Mouse (Mus musculus) kidney, embryonic 15.5 days (tissue): Measurements from ENCODE around the gene Trp53rkb. TPM values are rescaled to one million over a fixed set of nuclear protein-coding genes. Genes with fewer than 3 reads are reported as not detected.

Experiments
- ATAC-seq: fragments of 200-750 bp; cut with Nextera tagmentation; replicated peaks from 2 replicates; pipeline ENCODE4 v1.8.0; 2017; ENCODE audit warnings: moderate TSS enrichment; ENCODE audit not compliant: low FRiP score
- H3K27ac ChIP-seq: fragments of 300-500 bp; sonication (generic); 2 replicates; pipeline ENCODE4 v1.5.1; 2015; ENCODE audit warnings: mild to moderate bottlenecking, inconsistent platforms
- H3K27me3 ChIP-seq: fragments of 300-500 bp; sonication (generic); 2 replicates; pipeline ENCODE4 v1.6.1; 2015; ENCODE audit warnings: inconsistent platforms
- H3K36me3 ChIP-seq: fragments of 300-500 bp; sonication (generic); 2 replicates; pipeline ENCODE4 v1.6.1; 2015; ENCODE audit warnings: inconsistent platforms
- H3K4me1 ChIP-seq: fragments of 300-500 bp; sonication (generic); 2 replicates; pipeline ENCODE4 v1.6.1; 2015; ENCODE audit warnings: inconsistent platforms
- H3K4me2 ChIP-seq: fragments of 300-500 bp; sonication (generic); 2 replicates; pipeline ENCODE4 v1.6.1; 2015; ENCODE audit warnings: moderate library complexity, mild to moderate bottlenecking, inconsistent platforms
- H3K4me3 ChIP-seq: fragments of 300-500 bp; sonication (generic); replicated peaks from 2 replicates; pipeline ENCODE4 v1.5.1; 2015; ENCODE audit warnings: mild to moderate bottlenecking, inconsistent platforms
- H3K9ac ChIP-seq: fragments of 300-500 bp; sonication (generic); 2 replicates; pipeline ENCODE4 v1.6.1; 2015; ENCODE audit warnings: mild to moderate bottlenecking, inconsistent platforms
- H3K9me3 ChIP-seq: fragments of 300-500 bp; sonication (generic); replicated peaks from 2 replicates; pipeline ENCODE4 v1.6.1; 2016; ENCODE audit warnings: inconsistent platforms
- WGBS: fragments of 180-500 bp; shearing (Covaris S2); methylation state at CpG from one replicate; pipeline ENCODE4 v1.1.7; 2015; ENCODE audit warnings: mixed read lengths; 5-methylcytosine and 5-hydroxymethylcytosine counted together
- polyA plus RNA-seq: library from polyadenylated mRNA; unstranded; fragments of >200 nt; fragmentation: Nextera tagmentation; extraction: Ambion mirVana; gene quantifications from 2 replicates; pipeline ENCODE4 v1.2.1, GENCODE M21; 2015

The Trp53rkb gene
- polyA plus RNA-seq, 1 experiment from 2014 or later = 8.5 TPM

DNA sequence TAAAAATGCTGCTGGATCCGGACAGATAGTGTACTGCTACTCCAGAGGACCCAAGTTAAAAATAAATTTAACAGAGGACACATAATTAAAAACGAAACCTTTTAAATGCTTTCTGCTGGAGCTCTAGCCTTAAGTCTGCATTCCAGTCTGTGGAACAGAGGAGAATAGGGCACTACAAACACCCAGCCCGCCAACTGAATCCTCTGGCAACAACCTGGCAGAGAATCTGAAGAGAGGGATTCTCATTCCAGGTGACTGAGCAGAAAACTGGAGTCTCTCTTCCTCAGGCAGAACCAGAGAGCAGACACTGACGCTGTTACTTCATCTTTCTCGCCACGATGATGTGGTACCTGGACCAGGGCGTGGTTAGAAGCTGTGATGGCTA lies 8.1 kb downstream of the Trp53rkb start:
- H3K27ac ChIP-seq = no peak overlapping the region
- 0 out of 2 replicates have a peak, but pooled peaks cover 3% of the 10 kb centered on the region for H3K4me1 ChIP-seq
- H3K4me2 ChIP-seq = no peak overlapping the region
- peaks cover 32% of the 10 kb centered on the region for H3K36me3 ChIP-seq
- WGBS = 89% methylated on average over 7 of the region's 7 CpGs
- no peak overlapping the region for H3K4me3 ChIP-seq
- ATAC-seq = no peak
- H3K9me3 ChIP-seq = no peaks in the 10 kb centered on the region
- no peak overlapping the region for H3K9ac ChIP-seq
- no peaks in the 10 kb centered on the region for H3K27me3 ChIP-seq

DNA sequence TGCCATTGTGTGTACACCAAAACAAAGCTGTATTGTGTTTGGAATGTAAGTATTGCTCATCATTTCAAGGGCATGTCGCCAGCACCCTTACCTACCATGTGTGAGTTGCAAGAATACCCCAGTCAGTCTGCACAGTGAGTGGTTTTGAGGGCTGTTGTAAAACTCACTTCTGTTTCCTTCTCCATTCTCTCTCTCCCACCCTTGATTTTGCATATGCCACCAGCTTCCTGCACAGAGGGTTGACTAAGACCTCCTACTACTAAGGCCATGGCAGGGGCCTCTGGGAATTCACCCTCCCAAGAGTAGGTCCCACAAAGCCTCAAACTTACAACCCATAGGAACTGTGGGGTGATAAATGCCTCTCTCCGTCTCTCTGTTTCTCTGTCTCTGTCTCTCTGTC lies 9.1 kb downstream of the Trp53rkb start:
- ATAC-seq = no peak
- Histone ChIP-seq H3K9me3 (no peaks in the 10 kb centered on the region), H3K27me3 (no peaks in the 10 kb centered on the region), H3K4me3 (no peak overlapping the region), H3K27ac (no peak overlapping the region), H3K4me2 (no peak overlapping the region), H3K4me1 (peaks cover 8% of the 10 kb centered on the region), H3K36me3 (peaks cover 24% of the 10 kb centered on the region), H3K9ac (no peak overlapping the region)
- 64% methylated on average over 2 of the region's 2 CpGs for WGBS

DNA sequence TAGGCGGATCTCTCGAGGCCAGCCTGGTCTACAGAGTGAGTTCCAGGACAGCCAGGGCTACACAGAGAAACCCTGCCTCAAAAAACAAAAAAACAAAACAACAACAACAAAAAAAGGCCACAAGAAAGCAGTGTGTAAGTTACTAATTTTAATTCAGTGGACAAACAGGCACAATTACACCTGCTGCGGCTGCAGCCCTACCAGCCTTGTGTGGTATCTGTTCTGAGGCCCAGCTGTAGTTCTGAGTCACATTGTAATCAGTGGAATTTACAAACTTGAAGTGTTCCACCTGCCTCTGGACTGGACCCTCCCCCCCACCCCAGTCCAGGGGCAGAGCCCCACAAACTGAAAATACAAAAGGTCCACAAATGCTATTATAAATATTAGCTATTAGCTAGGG lies 11.0 kb downstream of the Trp53rkb start:
- Histone ChIP-seq H3K4me1 (peaks cover 14% of the 10 kb centered on the region), H3K36me3 (peaks cover 6% of the 10 kb centered on the region; the same call in 1 of the 2 replicates), H3K4me3 (no peak overlapping the region), H3K27me3 (no peaks in the 10 kb centered on the region), H3K9ac (no peak overlapping the region), H3K27ac (no peak overlapping the region), H3K9me3 (no peaks in the 10 kb centered on the region), H3K4me2 (no peak overlapping the region)
- no peak for ATAC-seq
- WGBS = 91% methylated on average over 3 of the region's 3 CpGs

DNA sequence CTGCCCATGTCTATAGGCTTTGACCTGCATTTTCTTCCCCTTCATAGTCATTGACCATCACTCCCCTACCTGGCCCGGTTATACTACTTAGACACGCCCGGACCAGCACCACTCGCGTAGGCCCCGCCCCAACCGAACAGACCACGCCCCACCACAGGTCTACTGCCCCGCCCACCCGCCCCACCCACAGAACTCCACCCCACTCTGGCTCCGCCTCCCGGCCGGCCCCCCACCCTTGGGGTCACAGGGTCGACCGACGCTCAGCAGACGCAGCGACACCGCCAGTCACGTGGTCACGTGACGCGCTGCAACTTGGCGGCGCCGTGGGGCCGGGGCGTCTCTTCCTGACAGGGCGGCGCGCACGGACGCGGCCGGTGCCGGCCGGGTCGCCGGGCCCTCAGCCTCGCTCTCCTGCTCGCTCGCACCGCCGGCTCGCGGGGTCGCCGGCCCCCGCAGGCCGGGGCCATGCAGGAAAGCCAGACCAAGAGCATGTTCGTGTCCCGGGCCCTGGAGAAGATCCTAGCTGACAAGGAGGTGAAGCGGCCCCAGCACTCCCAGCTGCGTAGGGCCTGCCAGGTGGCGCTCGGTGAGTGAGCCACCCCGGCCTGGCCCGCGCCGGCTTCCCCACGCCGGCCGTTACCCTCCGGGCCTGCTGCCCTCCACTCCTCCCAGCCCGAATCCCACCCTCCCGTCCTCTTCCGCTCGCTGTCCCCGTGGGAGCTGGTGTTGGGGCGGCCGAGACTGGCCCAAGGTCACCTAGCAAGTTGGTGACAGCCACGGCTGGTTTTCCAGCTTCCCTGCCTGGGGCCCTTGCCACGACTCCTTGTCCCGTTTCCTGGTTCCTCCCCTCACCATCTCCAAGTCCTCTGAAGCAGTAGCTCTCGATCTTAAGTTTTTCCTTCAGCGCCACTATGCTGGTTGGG lies 13.2 kb downstream of the Trp53rkb start, which contains the start of gene Arfgef2:
Gene Arfgef2, plus strand, starts transcription at position 339 of the 923 bp plus-strand sequence.
- Histone ChIP-seq H3K9ac (peak within 1 kb of the TSS; percentile 75), H3K36me3 (no peaks in the 10 kb centered on the region), H3K4me2 (peak within 1 kb of the TSS; percentile 73), H3K4me3 (peak within 1 kb of the TSS; percentile 78), H3K4me1 (peaks cover 14% of the 10 kb centered on the region), H3K9me3 (no peaks in the 10 kb centered on the region), H3K27me3 (no peaks in the 10 kb centered on the region), H3K27ac (peak within 1 kb of the TSS; percentile 86)
- peak; percentile 92 for ATAC-seq
- WGBS = under 1% methylated on average over 67 of the region's 76 CpGs

DNA sequence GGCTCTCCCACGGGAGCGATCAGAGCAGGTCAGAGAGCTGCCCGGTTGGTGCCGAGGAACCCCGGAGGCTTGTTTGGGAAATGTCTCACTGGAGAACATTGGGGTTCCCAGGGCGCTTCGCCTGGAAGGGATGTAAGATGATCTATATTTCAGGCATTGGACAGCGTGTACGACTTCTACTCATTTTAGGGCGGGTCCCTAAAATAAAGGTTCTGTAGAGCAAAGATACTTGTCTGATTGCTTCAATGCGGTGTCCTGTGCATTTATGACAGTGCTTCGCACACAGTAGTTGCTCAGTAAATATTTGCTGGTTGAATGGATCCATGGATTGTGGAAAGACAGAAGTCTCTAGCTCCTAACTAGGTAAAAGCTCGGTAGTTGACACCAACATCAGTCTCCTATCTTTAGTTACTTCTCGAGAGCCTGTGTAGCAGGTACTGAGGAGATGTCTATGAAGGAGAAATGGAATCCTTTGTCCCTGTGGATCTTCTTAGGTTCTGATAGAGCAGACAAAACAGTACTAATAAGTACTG lies 13.9 kb downstream of the Trp53rkb start:
- Histone ChIP-seq H3K4me2 (peak overlapping the region; percentile 73), H3K9me3 (no peaks in the 10 kb centered on the region), H3K4me1 (peaks cover 14% of the 10 kb centered on the region), H3K36me3 (no peaks in the 10 kb centered on the region), H3K9ac (peak overlapping the region; percentile 75), H3K4me3 (peak overlapping the region; percentile 78), H3K27me3 (no peaks in the 10 kb centered on the region), H3K27ac (peak overlapping the region; percentile 86; the same call in 1 of the 2 replicates)
- WGBS = 20% methylated on average over 14 of the region's 14 CpGs
- ATAC-seq = no peak

DNA sequence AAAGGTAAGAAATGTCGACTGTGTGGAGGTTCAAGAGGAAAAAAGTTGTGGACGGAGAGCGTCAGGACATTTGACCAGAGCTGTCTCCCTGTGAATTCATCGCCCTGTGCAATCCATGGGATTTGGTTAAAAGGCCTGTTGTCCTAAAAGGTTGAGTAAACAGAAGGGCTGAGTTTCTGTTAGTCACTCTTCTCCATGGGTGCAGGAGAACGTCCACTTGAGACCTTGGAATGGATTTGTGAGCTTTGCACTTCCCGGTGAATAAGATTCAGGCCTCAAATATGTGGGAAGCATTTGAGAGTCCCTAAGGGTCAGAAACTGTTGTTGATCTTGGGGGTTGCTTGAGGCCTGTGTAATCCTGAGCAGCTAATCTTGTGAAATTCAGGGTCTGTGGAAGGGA lies 14.5 kb downstream of the Trp53rkb start:
- Histone ChIP-seq H3K4me3 (peak overlapping the region; percentile 78), H3K9me3 (no peaks in the 10 kb centered on the region), H3K4me2 (peak overlapping the region; percentile 73), H3K4me1 (peaks cover 14% of the 10 kb centered on the region), H3K36me3 (no peaks in the 10 kb centered on the region), H3K27me3 (no peaks in the 10 kb centered on the region), H3K27ac (no peak overlapping the region), H3K9ac (no peak overlapping the region)
- WGBS = 68% methylated on average over 6 of the region's 6 CpGs
- no peak for ATAC-seq

DNA sequence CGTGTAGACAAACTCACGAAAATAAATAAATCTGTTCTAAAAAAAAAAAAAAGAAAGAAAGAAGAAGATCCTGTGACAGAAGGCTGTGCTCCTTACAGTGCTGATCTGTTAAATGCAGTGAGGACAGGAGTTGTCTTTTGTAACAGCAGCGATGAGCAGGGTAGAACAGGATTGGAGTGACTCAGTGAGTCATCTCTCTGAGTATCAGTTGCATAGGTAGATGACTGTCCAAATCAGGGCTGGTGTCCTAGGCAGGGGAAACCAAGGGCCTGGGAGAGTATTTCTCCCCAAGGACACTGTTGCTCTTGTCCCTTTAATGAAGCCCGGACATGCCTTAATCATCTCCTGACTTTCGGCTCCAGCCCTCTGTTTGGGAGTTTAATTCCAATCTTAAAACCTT lies 17.2 kb downstream of the Trp53rkb start:
- peaks cover 14% of the 10 kb centered on the region for H3K4me1 ChIP-seq
- no peak overlapping the region for H3K4me2 ChIP-seq
- no peak overlapping the region for H3K27ac ChIP-seq
- H3K9ac ChIP-seq = no peak overlapping the region
- no peak for ATAC-seq
- H3K27me3 ChIP-seq = no peaks in the 10 kb centered on the region
- H3K4me3 ChIP-seq = no peak overlapping the region
- no peaks in the 10 kb centered on the region for H3K36me3 ChIP-seq
- no peaks in the 10 kb centered on the region for H3K9me3 ChIP-seq
- WGBS = 91% methylated on average over 5 of the region's 5 CpGs

DNA sequence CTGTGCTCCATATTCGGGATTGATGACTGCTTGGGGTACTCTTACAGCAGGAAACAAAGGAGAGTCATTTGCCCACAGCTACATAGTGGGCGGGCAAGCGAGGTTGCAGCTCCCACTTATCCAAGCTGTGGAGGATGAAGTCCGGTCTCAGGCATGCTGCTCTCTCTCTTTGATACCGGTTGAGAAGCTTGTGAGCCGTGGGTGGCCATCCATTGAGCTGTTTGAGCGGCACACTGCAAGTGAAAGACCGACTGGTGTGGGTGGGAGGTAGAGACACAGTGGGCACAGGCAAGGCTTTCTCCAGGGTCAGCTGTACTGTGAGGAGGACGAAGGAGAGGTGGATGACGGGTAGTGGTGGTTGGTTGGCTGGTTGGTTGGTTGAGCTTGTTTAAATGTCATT lies 18.5 kb downstream of the Trp53rkb start:
- H3K4me3 ChIP-seq = no peak overlapping the region
- no peaks in the 10 kb centered on the region for H3K36me3 ChIP-seq
- peaks cover 11% of the 10 kb centered on the region for H3K4me1 ChIP-seq
- no peak overlapping the region for H3K27ac ChIP-seq
- 83% methylated on average over 10 of the region's 10 CpGs for WGBS
- no peaks in the 10 kb centered on the region for H3K27me3 ChIP-seq
- H3K9ac ChIP-seq = no peak overlapping the region
- H3K9me3 ChIP-seq = no peaks in the 10 kb centered on the region
- ATAC-seq = no peak
- no peak overlapping the region for H3K4me2 ChIP-seq

DNA sequence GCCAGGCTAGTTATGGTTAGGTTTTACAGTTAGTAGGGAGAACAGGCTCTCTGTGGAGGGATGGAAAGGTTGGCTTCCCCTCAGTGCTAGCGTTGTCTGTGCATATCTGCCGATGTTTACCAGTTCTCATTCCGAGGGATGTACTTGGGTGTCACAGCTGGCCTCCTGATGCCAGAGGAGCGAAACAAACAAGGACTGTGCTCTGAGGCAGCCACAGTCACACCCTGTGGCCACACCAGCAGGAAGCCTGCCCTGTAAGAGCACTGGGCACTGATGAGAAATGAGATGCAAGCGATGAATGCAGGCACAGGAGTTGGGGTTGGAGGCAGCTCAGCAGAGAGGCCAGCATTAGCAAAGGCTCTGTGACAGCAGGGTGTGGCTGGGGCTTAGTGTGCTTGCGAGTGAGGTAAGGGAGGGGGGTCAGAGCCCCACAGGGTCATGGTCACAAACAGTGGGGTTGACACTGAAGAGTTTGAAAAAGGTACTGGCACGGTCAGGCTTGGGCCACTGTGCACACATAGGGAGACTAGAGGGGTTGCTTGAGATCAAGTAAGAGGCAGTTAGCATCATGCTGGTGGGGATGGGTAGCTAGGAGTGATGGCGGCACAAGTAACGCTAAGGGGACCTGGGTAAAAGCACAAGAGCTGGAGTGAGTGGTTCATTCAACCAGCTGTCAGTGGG lies 26.3 kb downstream of the Trp53rkb start:
- Histone ChIP-seq H3K4me3 (no peak overlapping the region), H3K4me1 (peaks cover 20% of the 10 kb centered on the region), H3K4me2 (no peak overlapping the region), H3K9me3 (peaks cover 5% of the 10 kb centered on the region; the same call in 1 of the 2 replicates), H3K36me3 (0 out of 2 replicates have a peak, but pooled peaks cover 5% of the 10 kb centered on the region), H3K9ac (no peak overlapping the region), H3K27ac (no peak overlapping the region), H3K27me3 (no peaks in the 10 kb centered on the region)
- 92% methylated on average over 9 of the region's 9 CpGs for WGBS
- ATAC-seq = no peak

DNA sequence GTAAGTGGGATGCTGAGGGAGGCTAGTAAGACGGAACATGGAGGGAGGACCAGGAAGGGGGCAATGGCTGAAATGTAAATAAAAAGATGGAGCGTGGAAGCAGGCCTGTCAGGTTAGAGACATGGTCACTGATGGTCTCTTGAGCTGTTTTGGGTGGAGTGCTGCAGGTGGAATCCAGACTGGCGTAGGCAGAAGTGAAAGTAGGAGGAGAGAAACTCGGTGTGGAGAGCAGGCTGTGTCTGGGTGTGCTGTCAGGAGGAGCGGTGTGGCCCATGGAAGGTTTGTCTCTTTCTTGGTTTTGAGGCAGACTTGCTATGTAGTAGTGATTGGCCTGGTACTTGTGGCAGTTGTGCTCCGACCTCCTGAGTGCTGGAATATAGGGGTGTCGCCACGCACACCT lies 27.5 kb downstream of the Trp53rkb start:
- no peak overlapping the region for H3K4me2 ChIP-seq
- H3K4me1 ChIP-seq = peaks cover 20% of the 10 kb centered on the region
- H3K36me3 ChIP-seq = 0 out of 2 replicates have a peak, but pooled peaks cover 5% of the 10 kb centered on the region
- ATAC-seq = no peak
- 81% methylated on average over 8 of the region's 8 CpGs for WGBS
- H3K27ac ChIP-seq = no peak overlapping the region
- no peaks in the 10 kb centered on the region for H3K27me3 ChIP-seq
- peaks cover 5% of the 10 kb centered on the region; the same call in 1 of the 2 replicates for H3K9me3 ChIP-seq
- no peak overlapping the region for H3K9ac ChIP-seq
- no peak overlapping the region for H3K4me3 ChIP-seq

DNA sequence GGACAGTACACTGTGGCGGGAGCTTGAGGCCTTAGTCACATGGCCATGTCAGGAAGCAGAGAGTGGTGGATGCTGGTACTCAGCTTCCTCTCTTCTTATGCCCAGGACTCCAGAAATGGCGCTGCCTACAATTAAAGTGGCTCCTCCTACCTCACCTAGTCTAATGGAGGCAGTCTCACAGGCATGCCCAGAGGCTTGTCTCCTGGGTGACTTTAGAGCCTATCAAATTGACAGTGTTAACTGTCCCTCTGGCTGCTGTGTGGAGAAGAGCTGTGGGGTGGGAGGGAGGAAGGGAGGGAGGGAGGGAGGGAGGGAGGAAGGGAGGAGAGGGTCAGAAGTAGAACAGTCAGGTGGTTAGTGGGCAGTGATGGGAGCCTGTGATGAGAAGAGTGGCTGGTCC lies 28.5 kb downstream of the Trp53rkb start:
- Histone ChIP-seq H3K4me1 (peaks cover 20% of the 10 kb centered on the region), H3K9me3 (peaks cover 5% of the 10 kb centered on the region; the same call in 1 of the 2 replicates), H3K9ac (no peak overlapping the region), H3K4me3 (no peak overlapping the region), H3K27ac (no peak overlapping the region), H3K27me3 (no peaks in the 10 kb centered on the region), H3K36me3 (0 out of 2 replicates have a peak, but pooled peaks cover 5% of the 10 kb centered on the region), H3K4me2 (no peak overlapping the region)
- WGBS = 40% methylated on average over 2 of the region's 2 CpGs
- no peak for ATAC-seq

DNA sequence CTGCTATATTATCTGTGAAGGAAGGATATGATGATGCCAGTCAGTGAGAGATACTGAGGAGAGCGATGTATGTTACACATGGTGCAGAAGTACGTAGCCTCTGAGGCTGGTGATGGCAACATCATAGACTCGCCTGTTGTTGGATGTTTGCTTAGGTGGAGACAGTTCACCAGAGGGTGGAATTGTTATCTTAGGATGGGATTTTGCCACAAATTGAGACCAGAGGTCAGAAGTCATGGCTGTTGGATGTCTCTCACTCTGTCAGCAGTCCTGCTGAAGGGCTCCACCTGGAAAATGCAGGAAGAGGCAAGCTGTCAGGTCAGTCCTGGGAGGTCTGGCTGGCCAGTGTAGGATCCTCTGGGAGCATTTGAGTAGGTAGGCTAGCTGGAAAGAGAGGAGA lies 29.1 kb downstream of the Trp53rkb start:
- Histone ChIP-seq H3K27me3 (no peaks in the 10 kb centered on the region), H3K27ac (no peak overlapping the region), H3K36me3 (0 out of 2 replicates have a peak, but pooled peaks cover 5% of the 10 kb centered on the region), H3K9me3 (peaks cover 5% of the 10 kb centered on the region; the same call in 1 of the 2 replicates), H3K4me3 (no peak overlapping the region), H3K9ac (no peak overlapping the region), H3K4me1 (peaks cover 20% of the 10 kb centered on the region), H3K4me2 (no peak overlapping the region)
- no peak for ATAC-seq
- WGBS = 53% methylated on average over 3 of the region's 3 CpGs
